Mouse (Mus musculus) myocyte (in vitro differentiated cells): ENCODE results near the gene D16Ertd472e.

Experiments
- SRF ChIP-seq: IDR thresholded peaks from one replicate; pipeline ENCODE4 v1.6.1; 2011; ENCODE audit warnings: low read depth; ENCODE audit not compliant: control insufficient read depth, insufficient read length
- TCF12 ChIP-seq: IDR thresholded peaks from one replicate; pipeline ENCODE4 v1.6.1; 2011; ENCODE audit warnings: mild to moderate bottlenecking, control low read depth; ENCODE audit not compliant: poor library complexity, insufficient read depth, severe bottlenecking

- TF ChIP-seq SRF (no peak), TCF12 (no peak)
Observed at GRCm38 (mm10) chr16:78577085-78577671, 670 bp upstream of the D16Ertd472e start.
